Mouse (Mus musculus) macrophage (primary cell): Measurements from ENCODE around the gene Lsm6. TPM values are rescaled to one million over a fixed set of nuclear protein-coding genes. Genes with fewer than 3 reads are reported as not detected.

ENCODE experiments used
- H3K27ac ChIP-seq: fragments of 350-480 bp; formaldehyde crosslinking; 2 replicates; pipeline ENCODE4 v1.9.0; 2021
- H3K36me3 ChIP-seq: fragments of 350-480 bp; formaldehyde crosslinking; 2 replicates; pipeline ENCODE4 v1.9.0; 2021; ENCODE audit errors: inconsistent target
- H3K4me3 ChIP-seq: fragments of 350-480 bp; formaldehyde crosslinking; 2 replicates; pipeline ENCODE4 v1.9.0; 2021; ENCODE audit errors: inconsistent target
- H3K79me2 ChIP-seq: fragments of 350-480 bp; formaldehyde crosslinking; 2 replicates; pipeline ENCODE4 v1.9.0; 2021; ENCODE audit errors: inconsistent target
- WGBS: methylation state at CpG from one replicate; pipeline ENCODE4 v1.1.7; 2026; ENCODE audit warnings: inconsistent platforms; ENCODE audit not compliant: missing documents; 5-methylcytosine and 5-hydroxymethylcytosine counted together
- polyA plus RNA-seq: library from polyadenylated mRNA; stranded (reverse); fragments of 250-400 nt; gene quantifications from 3 replicates; pipeline ENCODE4 v1.2.4, GENCODE M21; 2018; ENCODE audit warnings: inconsistent platforms

The Lsm6 gene
- polyA plus RNA-seq, 1 experiment from 2014 or later: 37.0 TPM

DNA sequence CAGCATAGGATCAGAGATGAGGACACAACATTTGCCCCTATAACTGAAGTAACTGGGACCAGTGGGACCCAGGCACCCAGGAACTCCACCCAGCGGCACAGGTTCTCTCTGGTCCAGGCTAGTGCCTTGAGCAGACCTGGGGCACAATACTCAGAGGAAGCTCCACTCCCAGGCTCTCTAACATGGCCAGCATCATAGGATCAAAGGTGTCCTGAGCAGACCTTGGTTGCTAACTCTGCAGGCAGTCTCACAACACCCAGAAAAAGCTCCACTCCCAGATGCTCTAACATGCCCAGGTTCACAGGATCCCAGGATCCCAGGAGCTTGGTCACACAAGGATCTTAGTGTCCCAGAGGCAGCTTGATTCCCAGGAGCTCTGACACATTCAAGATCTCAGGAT lies 55.4 kb downstream of the Lsm6 start:
- Histone ChIP-seq H3K4me3 (no peak overlapping the region), H3K79me2 (no peaks in the 10 kb centered on the region), H3K27ac (no peak overlapping the region), H3K36me3 (no peaks in the 10 kb centered on the region)
- WGBS: 88% methylated on average over 1 of the region's 1 CpGs

DNA sequence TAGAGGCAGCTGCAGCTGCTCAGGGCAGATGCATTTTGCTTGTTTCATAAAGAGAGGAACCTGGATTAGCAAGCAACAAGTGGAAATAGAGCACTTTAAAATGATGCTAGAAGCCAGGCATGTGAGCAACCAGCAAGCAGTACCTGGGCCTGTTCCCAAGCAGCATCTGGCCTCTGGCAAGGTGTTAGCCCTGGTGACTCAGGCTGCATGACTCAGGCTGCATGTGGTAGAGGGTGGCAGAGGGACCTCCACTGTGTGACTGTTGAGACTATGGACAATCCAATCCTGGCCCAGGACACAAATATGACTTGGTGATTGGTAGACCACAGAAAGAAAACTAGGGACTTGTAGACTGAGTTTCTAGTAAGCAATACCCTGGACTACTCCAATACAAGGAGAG lies 56.0 kb downstream of the Lsm6 start:
- H3K4me3 ChIP-seq: no peak overlapping the region
- H3K79me2 ChIP-seq: no peaks in the 10 kb centered on the region
- no peaks in the 10 kb centered on the region for H3K36me3 ChIP-seq
- H3K27ac ChIP-seq: no peak overlapping the region

DNA sequence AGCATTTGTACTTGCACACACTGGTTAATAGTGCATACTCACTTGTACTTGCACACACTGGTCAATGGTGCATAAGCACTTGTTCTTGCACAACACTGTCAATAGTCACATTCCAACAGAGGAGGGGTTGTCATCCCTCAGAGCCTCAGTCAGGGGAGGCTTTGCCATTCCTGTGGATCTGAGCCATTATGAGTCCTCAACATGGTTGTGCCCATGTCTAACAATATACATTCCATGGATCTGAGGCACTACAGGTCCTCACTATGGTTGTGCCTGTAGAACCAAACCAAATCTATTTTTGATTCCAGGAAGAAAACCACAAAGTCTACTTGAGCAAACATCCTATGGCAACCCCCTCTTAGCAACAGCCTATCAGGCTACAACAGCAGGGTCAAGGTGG lies 61.8 kb downstream of the Lsm6 start:
- Histone ChIP-seq H3K36me3 (no peaks in the 10 kb centered on the region), H3K4me3 (no peak overlapping the region), H3K79me2 (no peaks in the 10 kb centered on the region), H3K27ac (no peak overlapping the region)

DNA sequence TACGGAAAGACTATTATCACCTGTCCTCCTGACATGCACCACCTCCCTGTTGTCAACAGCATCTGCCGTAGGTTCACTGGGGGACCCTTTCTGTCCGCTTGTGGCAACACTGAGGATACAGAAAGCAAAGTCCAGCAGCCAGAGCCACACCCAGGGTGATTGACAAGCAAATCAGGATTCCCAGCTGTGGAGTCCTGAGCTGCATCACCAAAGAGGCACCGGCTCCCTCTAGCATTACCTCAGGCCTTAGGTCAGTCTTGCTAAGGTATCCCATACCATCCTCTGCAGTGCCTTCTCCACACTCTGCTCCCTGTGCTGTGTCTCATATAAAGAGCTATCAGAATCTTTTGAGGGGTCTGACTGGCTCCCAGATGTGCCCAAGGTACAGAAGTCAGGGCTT lies 66.0 kb downstream of the Lsm6 start:
- no peaks in the 10 kb centered on the region for H3K79me2 ChIP-seq
- H3K4me3 ChIP-seq: no peak overlapping the region
- WGBS: 97% methylated on average over 4 of the region's 4 CpGs
- H3K36me3 ChIP-seq: no peaks in the 10 kb centered on the region
- no peak overlapping the region for H3K27ac ChIP-seq

Other genes starting within 250 kb of the Lsm6 start
- 0.19 to 0.60 TPM (median 0.20 TPM) in 3 replicates for gene Zfp827, start 207.3 kb upstream of the Lsm6 start, polyA plus RNA-seq